Mouse (Mus musculus) kidney, embryonic 15.5 days (tissue): ENCODE data around the gene Abhd10. TPM values are rescaled to one million over a fixed set of nuclear protein-coding genes. Genes with fewer than 3 reads are reported as not detected.

Source experiments
- ATAC-seq: fragments of 200-750 bp; cut with Nextera tagmentation; replicated peaks from 2 replicates; pipeline ENCODE4 v1.8.0; 2017; ENCODE audit warnings: moderate TSS enrichment; ENCODE audit not compliant: low FRiP score
- H3K27ac ChIP-seq: fragments of 300-500 bp; sonication (generic); 2 replicates; pipeline ENCODE4 v1.5.1; 2015; ENCODE audit warnings: mild to moderate bottlenecking, inconsistent platforms
- H3K27me3 ChIP-seq: fragments of 300-500 bp; sonication (generic); 2 replicates; pipeline ENCODE4 v1.6.1; 2015; ENCODE audit warnings: inconsistent platforms
- H3K36me3 ChIP-seq: fragments of 300-500 bp; sonication (generic); 2 replicates; pipeline ENCODE4 v1.6.1; 2015; ENCODE audit warnings: inconsistent platforms
- H3K4me1 ChIP-seq: fragments of 300-500 bp; sonication (generic); 2 replicates; pipeline ENCODE4 v1.6.1; 2015; ENCODE audit warnings: inconsistent platforms
- H3K4me2 ChIP-seq: fragments of 300-500 bp; sonication (generic); 2 replicates; pipeline ENCODE4 v1.6.1; 2015; ENCODE audit warnings: moderate library complexity, mild to moderate bottlenecking, inconsistent platforms
- H3K4me3 ChIP-seq: fragments of 300-500 bp; sonication (generic); replicated peaks from 2 replicates; pipeline ENCODE4 v1.5.1; 2015; ENCODE audit warnings: mild to moderate bottlenecking, inconsistent platforms
- H3K9ac ChIP-seq: fragments of 300-500 bp; sonication (generic); 2 replicates; pipeline ENCODE4 v1.6.1; 2015; ENCODE audit warnings: mild to moderate bottlenecking, inconsistent platforms
- H3K9me3 ChIP-seq: fragments of 300-500 bp; sonication (generic); replicated peaks from 2 replicates; pipeline ENCODE4 v1.6.1; 2016; ENCODE audit warnings: inconsistent platforms
- WGBS: fragments of 180-500 bp; shearing (Covaris S2); methylation state at CpG from one replicate; pipeline ENCODE4 v1.1.7; 2015; ENCODE audit warnings: mixed read lengths; 5-methylcytosine and 5-hydroxymethylcytosine counted together
- polyA plus RNA-seq: library from polyadenylated mRNA; unstranded; fragments of >200 nt; fragmentation: Nextera tagmentation; extraction: Ambion mirVana; gene quantifications from 2 replicates; pipeline ENCODE4 v1.2.1, GENCODE M21; 2015

Abhd10 gene
- polyA plus RNA-seq, 1 experiment from 2014 or later, result 36.9 TPM

DNA sequence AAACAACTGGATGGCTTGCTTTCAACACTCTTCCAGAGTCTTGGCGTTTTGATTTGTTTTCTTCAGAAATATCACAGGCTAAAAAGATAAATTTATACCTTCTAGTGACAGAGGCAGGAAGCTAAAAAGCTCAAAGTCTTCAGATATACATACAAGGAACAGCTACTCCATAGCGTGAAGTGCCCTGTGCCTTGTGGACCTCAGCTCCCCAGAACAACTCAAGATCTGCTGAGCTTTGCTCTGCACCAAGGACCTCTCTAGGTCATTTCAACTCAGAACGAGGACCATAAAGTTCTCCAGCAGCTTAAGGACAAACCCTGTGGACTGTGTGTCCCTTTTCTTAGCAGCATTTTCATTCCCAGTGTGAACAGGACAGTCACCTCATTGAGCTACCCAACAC, 22.3 kb upstream of the Abhd10 start:
- WGBS, result 68% methylated on average over 3 of the region's 3 CpGs
- 0 out of 2 replicates have a peak, but pooled peaks have one; percentile 2 for ATAC-seq
- no peak overlapping the region for H3K4me3 ChIP-seq
- peaks cover 23% of the 10 kb centered on the region for H3K4me1 ChIP-seq
- peak overlapping the region; percentile 84 for H3K27ac ChIP-seq
- no peak overlapping the region for H3K9ac ChIP-seq
- no peaks in the 10 kb centered on the region for H3K9me3 ChIP-seq
- H3K27me3 ChIP-seq, result no peaks in the 10 kb centered on the region
- peaks cover 80% of the 10 kb centered on the region for H3K36me3 ChIP-seq
- H3K4me2 ChIP-seq, result no peak overlapping the region

DNA sequence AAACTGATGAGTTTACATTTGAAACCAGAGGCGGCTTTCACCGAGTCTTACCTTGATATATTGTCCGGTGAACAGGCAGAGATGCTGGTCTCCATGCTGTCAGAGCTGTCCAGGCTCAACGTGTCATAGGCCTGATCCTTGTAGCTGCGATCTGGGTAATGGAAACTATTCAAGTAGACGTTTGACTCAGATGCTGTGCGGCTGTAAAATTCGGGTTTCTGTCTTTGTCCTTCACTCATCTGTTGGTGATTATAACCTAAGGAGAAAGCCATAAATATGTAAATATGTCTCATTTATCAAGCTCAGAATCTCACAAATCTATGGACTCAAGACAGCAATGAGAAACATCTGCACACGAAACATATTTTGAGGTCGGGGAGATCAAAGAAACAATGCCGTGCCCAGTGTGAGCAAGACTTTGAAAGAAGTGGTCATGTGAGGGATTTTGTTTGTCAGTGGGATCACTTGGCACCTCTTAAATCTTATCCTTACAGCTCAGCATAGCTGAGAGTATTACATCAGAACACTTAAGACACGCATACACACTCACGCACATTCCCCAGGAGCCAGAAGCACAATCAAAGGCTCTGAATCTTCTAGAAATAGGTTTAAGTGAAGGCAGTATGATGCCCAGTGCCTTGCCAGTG, 20.2 kb upstream of the Abhd10 start:
- Histone ChIP-seq H3K4me3 (no peak overlapping the region), H3K27ac (no peak overlapping the region), H3K4me1 (peaks cover 18% of the 10 kb centered on the region), H3K27me3 (no peaks in the 10 kb centered on the region), H3K9me3 (no peaks in the 10 kb centered on the region), H3K9ac (no peak overlapping the region), H3K36me3 (peaks cover 82% of the 10 kb centered on the region), H3K4me2 (no peak overlapping the region)
- 80% methylated on average over 13 of the region's 13 CpGs for WGBS
- no peak for ATAC-seq

DNA sequence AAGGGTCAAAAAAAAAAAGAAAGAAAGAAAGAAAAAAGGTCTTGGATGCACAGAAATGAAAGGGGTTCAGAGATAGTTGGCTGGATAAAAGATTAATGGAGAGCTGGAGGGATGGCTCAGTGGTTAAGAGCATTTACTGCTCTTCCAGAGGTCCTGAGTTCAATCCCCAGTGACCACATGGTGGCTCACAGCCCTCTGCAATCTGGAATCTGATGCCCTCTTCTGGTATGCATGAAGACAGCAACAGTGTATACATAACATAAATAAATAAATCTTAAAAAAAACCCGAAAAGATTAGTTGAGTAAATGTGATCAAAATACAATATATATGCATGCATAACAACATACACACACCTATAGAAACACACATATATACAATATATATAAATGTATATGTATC, 18.7 kb upstream of the Abhd10 start:
- Histone ChIP-seq H3K4me2 (no peak overlapping the region), H3K36me3 (peaks cover 85% of the 10 kb centered on the region)
- 79% methylated on average over 1 of the region's 1 CpGs for WGBS

DNA sequence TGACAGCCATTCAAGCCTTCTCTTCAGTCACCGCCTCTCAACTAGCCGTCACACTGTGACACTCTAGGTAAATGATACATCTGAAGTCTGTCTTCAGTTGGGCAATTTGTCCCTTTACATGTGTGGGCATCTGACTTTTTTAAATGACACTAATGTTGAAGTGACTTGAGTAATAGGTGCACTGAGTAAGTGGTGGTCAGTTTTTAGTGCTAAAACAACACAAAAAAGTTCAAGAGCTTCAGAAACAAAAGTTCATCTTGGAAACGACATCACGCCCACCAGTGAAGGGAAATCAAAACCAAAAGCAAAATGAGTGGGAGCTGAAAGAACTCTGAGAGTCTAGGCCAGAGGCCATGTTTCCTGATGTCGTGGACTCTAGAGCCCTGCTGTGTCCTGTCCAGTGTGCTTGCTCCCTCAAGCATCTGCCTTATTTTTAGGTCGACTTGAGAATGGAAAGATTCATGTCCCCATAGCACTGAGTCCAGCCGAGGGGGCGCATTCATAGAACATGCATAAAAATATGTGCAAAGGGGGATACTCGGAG, 16.0 kb upstream of the Abhd10 start:
- H3K4me3 ChIP-seq, result no peak overlapping the region
- ATAC-seq, result no peak
- no peak overlapping the region; the same call in 1 of the 2 replicates for H3K27ac ChIP-seq
- H3K4me2 ChIP-seq, result no peak overlapping the region
- 0 out of 2 replicates have a peak, but pooled peaks cover 3% of the 10 kb centered on the region for H3K4me1 ChIP-seq
- WGBS, result 64% methylated on average over 9 of the region's 9 CpGs
- H3K36me3 ChIP-seq, result peaks cover 63% of the 10 kb centered on the region
- no peak overlapping the region for H3K9ac ChIP-seq
- no peaks in the 10 kb centered on the region for H3K27me3 ChIP-seq
- H3K9me3 ChIP-seq, result no peaks in the 10 kb centered on the region

More for the DNA sequence above, 18.7 kb upstream of the Abhd10 start:
- H3K9ac ChIP-seq, result no peak overlapping the region
- H3K4me1 ChIP-seq, result peaks cover 10% of the 10 kb centered on the region; the same call in 1 of the 2 replicates
- H3K27me3 ChIP-seq, result no peaks in the 10 kb centered on the region
- no peak overlapping the region for H3K4me3 ChIP-seq
- no peaks in the 10 kb centered on the region for H3K9me3 ChIP-seq
- H3K27ac ChIP-seq, result no peak overlapping the region
- no peak for ATAC-seq

DNA sequence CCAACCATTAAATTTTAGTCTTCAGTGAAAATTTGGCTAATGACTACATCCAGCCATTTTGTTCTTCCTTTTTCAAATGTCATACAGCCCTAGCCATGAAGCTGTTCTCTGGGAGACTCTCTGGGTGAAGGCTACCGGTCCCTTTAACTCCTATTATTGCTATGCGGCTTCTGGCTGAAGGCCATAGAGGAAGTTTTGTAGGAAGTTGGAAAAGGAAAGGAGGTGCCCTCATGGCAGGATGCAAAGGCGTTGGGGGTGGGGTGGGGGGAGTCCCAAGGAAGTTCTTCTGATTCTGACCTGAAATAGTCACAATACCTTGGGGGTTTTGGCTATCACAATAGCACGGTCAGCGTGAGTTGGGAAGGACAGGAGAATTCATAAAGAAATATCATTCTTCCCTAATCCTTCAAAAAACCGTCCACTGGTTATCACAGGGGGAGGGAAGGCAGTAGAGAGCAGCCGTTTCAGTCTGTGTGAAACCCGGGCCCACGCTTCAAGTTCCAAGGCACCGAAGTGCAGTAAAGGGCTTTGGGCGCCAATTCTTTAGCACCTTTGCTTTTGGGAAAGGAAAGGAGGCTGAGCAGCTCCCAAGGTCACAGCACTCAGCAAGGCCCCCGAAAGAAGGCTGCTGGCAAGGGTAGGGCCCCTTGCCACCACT, 14.8 kb upstream of the Abhd10 start:
- ATAC-seq, result peak; percentile 62; the same call in 1 of the 2 replicates
- Histone ChIP-seq H3K36me3 (peaks cover 54% of the 10 kb centered on the region), H3K9ac (no peak overlapping the region), H3K9me3 (no peaks in the 10 kb centered on the region), H3K4me2 (no peak overlapping the region), H3K4me3 (no peak overlapping the region), H3K27ac (peak overlapping the region; percentile 72), H3K27me3 (no peaks in the 10 kb centered on the region), H3K4me1 (0 out of 2 replicates have a peak, but pooled peaks cover 3% of the 10 kb centered on the region)
- 77% methylated on average over 12 of the region's 12 CpGs for WGBS

DNA sequence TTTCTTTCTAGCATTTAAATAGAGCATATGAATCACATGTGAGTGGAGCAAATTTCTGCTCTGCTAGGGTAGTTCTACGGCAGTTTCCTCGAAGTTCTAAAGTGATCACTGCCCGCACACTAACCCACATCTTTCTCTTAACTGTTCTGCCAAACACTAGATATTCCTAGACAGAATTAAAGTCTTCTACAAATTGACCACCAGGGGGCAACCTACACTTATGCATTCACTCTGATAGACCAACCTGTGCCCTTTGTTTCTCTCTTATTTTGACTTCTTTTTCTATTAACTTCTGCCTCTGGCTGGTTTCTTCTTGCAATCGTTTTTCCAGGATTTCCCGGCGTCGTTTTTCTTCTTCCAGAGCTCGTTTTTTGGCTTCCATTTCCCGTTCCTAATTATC, 14.1 kb upstream of the Abhd10 start:
- 0 out of 2 replicates have a peak, but pooled peaks cover 3% of the 10 kb centered on the region for H3K4me1 ChIP-seq
- no peak overlapping the region for H3K27ac ChIP-seq
- H3K4me2 ChIP-seq, result no peak overlapping the region
- H3K9me3 ChIP-seq, result no peaks in the 10 kb centered on the region
- WGBS, result 41% methylated on average over 9 of the region's 9 CpGs
- ATAC-seq, result peak; percentile 66; the same call in 1 of the 2 replicates
- H3K4me3 ChIP-seq, result no peak overlapping the region
- H3K27me3 ChIP-seq, result no peaks in the 10 kb centered on the region
- H3K9ac ChIP-seq, result no peak overlapping the region
- peaks cover 57% of the 10 kb centered on the region for H3K36me3 ChIP-seq

DNA sequence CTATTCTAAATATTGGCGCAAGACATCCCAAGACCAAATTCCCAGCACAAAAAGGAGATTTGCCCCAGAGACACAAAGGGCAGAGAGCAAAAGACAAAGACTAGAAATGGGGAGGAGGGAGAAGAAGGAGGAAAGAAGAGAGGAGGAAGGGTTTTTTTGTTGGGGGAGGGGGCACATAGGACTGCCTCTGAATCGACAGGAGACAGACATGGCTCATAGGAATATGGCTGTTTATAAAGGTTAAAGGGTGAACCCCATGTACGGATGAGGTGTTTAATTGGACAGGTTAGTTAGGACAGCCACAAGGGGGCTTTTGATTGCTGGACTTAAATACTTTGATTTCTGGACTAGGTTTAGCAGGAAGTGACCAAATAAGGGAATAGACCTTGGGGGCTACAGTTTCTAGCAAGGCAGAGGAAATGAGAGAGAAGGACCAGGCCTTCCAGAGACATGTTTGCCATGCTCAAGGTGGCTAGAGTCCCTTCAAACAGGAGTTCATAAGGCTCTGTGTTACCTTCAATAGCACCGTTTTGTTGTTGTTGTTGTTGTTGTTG, 913 bp upstream of the Abhd10 start:
- no peaks in the 10 kb centered on the region for H3K27me3 ChIP-seq
- peaks cover 18% of the 10 kb centered on the region for H3K4me1 ChIP-seq
- peaks cover 34% of the 10 kb centered on the region for H3K36me3 ChIP-seq
- H3K4me2 ChIP-seq, result peak overlapping the region; percentile 66
- no peaks in the 10 kb centered on the region for H3K9me3 ChIP-seq
- H3K4me3 ChIP-seq, result peak overlapping the region; percentile 86
- peak overlapping the region; percentile 97 for H3K27ac ChIP-seq
- 60% methylated on average over 4 of the region's 4 CpGs for WGBS
- ATAC-seq, result no peak
- no peak overlapping the region for H3K9ac ChIP-seq

DNA sequence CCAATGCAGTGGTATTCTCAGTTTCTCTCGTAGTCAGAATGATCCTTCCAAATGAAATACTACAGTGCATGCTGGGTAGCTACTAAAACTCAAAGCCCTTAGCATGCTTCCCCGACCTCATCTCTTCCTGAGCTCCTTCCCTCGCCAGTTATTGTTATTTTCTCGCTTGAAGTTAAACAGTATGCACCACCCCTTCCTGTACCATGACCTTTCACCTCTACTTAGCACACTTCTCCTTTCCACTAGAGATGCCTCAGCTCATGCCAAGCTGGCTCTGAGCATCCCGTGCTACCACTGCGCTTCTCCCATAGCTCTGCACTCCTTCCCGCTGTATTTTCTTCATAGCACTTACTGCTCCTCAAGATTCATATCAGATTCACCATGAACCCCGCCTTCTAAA, 4.9 kb downstream of the Abhd10 start:
- Histone ChIP-seq H3K36me3 (peaks cover 56% of the 10 kb centered on the region), H3K27ac (no peak overlapping the region), H3K9ac (no peak overlapping the region), H3K9me3 (no peaks in the 10 kb centered on the region), H3K4me2 (no peak overlapping the region), H3K4me1 (peaks cover 8% of the 10 kb centered on the region), H3K4me3 (no peak overlapping the region), H3K27me3 (no peaks in the 10 kb centered on the region)
- WGBS, result 86% methylated on average over 8 of the region's 8 CpGs
- ATAC-seq, result no peak

DNA sequence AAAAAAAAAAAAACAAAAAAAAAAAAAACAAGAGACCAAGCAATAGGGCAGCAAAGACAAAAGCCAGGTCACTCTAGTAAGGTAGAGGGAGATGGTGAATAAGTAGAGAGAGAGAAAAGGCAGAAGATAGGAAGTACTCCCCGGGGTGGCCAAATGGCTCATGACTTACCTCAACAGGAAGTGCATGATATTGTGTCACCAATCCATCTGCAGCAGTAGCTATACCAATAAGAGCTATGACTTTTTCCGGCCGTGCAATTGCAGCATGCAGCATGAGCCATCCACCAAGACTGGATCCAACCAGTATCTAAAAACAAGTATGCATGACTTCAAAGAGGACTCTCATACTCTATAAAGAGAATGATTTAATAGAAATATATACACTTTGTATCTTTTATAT, 6.0 kb downstream of the Abhd10 start:
- Histone ChIP-seq H3K4me2 (no peak overlapping the region), H3K4me3 (no peak overlapping the region), H3K27ac (no peak overlapping the region), H3K27me3 (no peaks in the 10 kb centered on the region), H3K9me3 (no peaks in the 10 kb centered on the region), H3K4me1 (peaks cover 8% of the 10 kb centered on the region), H3K9ac (no peak overlapping the region), H3K36me3 (peaks cover 68% of the 10 kb centered on the region)
- 89% methylated on average over 3 of the region's 3 CpGs for whole genome bisulfite sequencing
- no peak for ATAC-seq

DNA sequence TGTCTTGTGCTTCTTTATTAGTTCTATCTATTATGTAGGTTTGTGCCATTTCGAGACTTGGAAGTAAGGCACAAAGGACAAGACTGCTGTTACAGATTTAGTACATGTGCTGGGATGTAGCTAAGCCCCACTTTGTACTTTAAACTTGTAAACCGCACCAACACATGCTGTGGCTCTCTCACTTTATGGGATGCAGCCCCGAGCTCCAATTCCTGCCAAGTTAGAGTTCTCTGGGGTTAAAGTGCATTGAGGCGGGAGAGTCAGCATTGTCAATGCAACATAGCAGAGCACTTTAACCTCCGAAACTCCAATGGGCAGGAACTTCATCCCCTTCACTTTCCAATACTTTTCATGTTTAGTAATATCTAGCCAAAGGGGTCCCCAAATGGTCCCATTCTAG, 13.6 kb downstream of the Abhd10 start:
- H3K4me1 ChIP-seq, result peaks cover 7% of the 10 kb centered on the region
- no peak overlapping the region for H3K4me3 ChIP-seq
- no peak for ATAC-seq
- H3K36me3 ChIP-seq, result peaks cover 51% of the 10 kb centered on the region
- H3K9me3 ChIP-seq, result no peaks in the 10 kb centered on the region
- H3K27ac ChIP-seq, result no peak overlapping the region
- no peak overlapping the region for H3K9ac ChIP-seq
- WGBS, result 84% methylated on average over 5 of the region's 5 CpGs
- no peak overlapping the region for H3K4me2 ChIP-seq
- H3K27me3 ChIP-seq, result no peaks in the 10 kb centered on the region

DNA sequence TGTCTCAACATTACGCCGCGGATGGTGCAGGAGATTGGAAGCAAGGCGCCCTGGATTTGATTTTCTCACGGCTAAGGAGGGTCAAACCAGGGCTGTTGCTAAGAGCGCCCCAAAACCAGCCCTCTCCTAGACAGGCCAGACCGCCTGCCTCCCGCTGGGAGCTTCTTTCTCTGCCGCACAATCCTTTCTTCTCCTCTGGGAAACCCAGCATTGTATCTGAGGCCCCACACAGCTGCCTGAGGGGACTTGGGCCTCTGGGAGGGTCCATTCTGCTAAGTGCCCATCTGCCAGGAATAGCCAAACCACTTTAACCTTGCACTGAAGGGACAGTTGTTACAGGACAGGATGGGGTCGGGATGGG, 18.0 kb downstream of the Abhd10 start:
- Histone ChIP-seq H3K9ac (peak overlapping the region; percentile 50), H3K36me3 (peaks cover 14% of the 10 kb centered on the region), H3K27me3 (no peaks in the 10 kb centered on the region), H3K4me2 (peak overlapping the region; percentile 86), H3K4me3 (peak overlapping the region; percentile 51), H3K27ac (0 out of 2 replicates have a peak overlapping the region, but pooled peaks have one; percentile 4), H3K9me3 (no peaks in the 10 kb centered on the region), H3K4me1 (peaks cover 14% of the 10 kb centered on the region)
- WGBS, result 4% methylated on average over 10 of the region's 10 CpGs
- ATAC-seq, result peak; percentile 75
